Mouse (Mus musculus): ENCODE measurements at regions not wholly inside any gene's neighbourhood (a gene's known extent, or its start where the extent isn't known, plus 50 kb on each side); places are given as distances from the start of the nearest gene placed in this dataset.

DNA sequence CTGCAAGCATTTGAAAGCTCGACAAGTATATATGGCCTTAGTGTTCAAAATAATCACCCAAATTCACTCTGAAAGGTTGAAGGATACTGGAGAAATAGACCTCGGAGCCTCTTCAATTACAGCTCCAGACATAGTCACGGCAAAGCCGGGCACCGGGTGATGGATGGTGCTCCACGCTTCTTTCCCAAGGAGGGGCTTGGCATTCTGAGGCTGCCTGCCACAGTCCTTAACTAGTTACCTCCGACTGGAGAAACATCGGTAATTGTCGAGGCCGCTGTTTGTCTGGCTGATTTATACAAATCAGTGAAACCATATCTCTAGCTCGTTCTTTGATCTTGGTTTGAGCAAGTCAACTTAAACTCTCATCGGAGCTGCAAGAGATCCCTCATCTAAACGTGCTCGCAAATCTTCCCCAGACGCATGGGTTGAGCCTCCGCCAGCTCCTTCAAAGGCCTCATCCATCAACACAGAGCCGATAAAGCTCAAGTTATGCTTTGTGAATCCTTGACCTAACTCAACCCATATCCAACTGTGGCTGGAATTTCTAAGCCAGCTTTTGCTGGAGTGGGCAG is 145.4 kb upstream of the Stx16 start:
- no peaks in the 10 kb centered on the region for H3K27me3 ChIP-seq (ENCODE audit: low read depth, poor library complexity, severe bottlenecking)
- WGBS: 93% methylated on average over 17 of the region's 17 CpGs

DNA sequence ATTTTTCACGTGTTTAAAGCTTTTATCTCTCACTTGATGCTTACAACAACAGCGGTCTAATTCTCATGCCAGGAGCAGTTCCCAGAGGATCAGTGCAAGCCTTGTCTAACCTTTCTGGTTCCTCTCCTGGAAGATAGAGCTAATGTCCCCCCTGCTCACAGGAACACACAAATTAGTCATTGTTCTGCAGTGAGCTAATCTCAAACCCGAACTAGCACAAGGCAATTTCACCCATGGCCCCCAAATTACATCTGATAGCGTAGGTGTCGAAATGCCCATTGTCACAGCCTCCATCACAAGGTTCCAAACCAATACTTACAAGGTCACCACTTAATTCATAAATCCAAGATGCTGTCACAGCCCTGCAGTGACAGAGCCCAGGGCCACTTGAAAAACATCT is 140.4 kb upstream of the Stx16 start:
- Histone ChIP-seq H3K4me1 (peaks cover 9% of the 10 kb centered on the region), H3K4me3 (no peak overlapping the region), H3K36me3 (no peaks in the 10 kb centered on the region), H3K27ac (replicated peaks) (no peak overlapping the region), H3K27me3 (ENCODE audit: low read depth, poor library complexity, severe bottlenecking) (no peaks in the 10 kb centered on the region), H3K9me3 (replicated peaks) (peaks cover 12% of the 10 kb centered on the region; the same call in 1 of the 2 replicates)
- no peak for DNase-seq (ENCODE audit: low spot score)
- 89% methylated on average over 5 of the region's 5 CpGs for WGBS

More for the DNA sequence above, 145.4 kb upstream of the Stx16 start:
- H3K9me3 ChIP-seq (replicated peaks): peaks cover 12% of the 10 kb centered on the region; the same call in 1 of the 2 replicates
- no peaks in the 10 kb centered on the region for H3K4me1 ChIP-seq
- no peak overlapping the region for H3K4me3 ChIP-seq
- no peaks in the 10 kb centered on the region for H3K36me3 ChIP-seq
- no peak for DNase-seq (ENCODE audit: low spot score)
- H3K27ac ChIP-seq (replicated peaks): no peak overlapping the region

GRCm38 (mm10) chr2:173937531-173938439 is 138.3 kb upstream of the Stx16 start:
- H3K36me3 ChIP-seq: no peaks in the 10 kb centered on the region
- peaks cover 10% of the 10 kb centered on the region; the same call in 1 of the 2 replicates for H3K9me3 ChIP-seq (replicated peaks)
- H3K4me3 ChIP-seq: no peak overlapping the region
- DNase-seq (ENCODE audit: low spot score): no peak
- H3K27ac ChIP-seq (replicated peaks): peak overlapping the region; percentile 67; the same call in 1 of the 2 replicates
- peaks cover 9% of the 10 kb centered on the region for H3K4me1 ChIP-seq
- 80% methylated on average over 18 of the region's 18 CpGs for WGBS
- no peaks in the 10 kb centered on the region for H3K27me3 ChIP-seq (ENCODE audit: low read depth, poor library complexity, severe bottlenecking)

DNA sequence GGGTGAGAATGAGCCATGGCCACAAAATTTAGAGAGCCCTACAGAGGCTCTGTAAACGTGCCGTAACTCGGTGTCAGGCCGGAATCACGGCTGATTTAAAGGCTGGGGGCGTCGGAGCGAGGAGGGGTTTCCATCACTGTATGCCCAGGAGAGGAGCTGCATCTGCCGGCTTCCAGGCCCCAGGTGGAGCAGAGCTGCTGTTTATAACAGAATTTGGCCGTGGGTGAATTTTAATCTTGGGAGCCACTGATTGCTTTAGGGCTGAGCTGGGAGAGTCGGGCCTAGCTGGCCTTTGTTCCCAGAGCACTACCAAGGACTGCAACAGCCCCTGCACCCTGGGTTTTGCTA is 137.7 kb upstream of the Stx16 start:
- H3K4me3 ChIP-seq: no peak overlapping the region
- DNase-seq (ENCODE audit: low spot score): no peak
- peaks cover 9% of the 10 kb centered on the region for H3K4me1 ChIP-seq
- peak overlapping the region; percentile 67 for H3K27ac ChIP-seq (replicated peaks)
- 83% methylated on average over 11 of the region's 11 CpGs for WGBS
- no peaks in the 10 kb centered on the region for H3K27me3 ChIP-seq (ENCODE audit: low read depth, poor library complexity, severe bottlenecking)
- H3K9me3 ChIP-seq (replicated peaks): peaks cover 10% of the 10 kb centered on the region; the same call in 1 of the 2 replicates
- H3K36me3 ChIP-seq: no peaks in the 10 kb centered on the region

- DNase-seq (ENCODE audit: low spot score): no peak
- H3K4me1 ChIP-seq: 0 out of 2 replicates have a peak, but pooled peaks cover 5% of the 10 kb centered on the region
- no peak overlapping the region for H3K4me3 ChIP-seq
- H3K27me3 ChIP-seq (ENCODE audit: low read depth, poor library complexity, severe bottlenecking): no peaks in the 10 kb centered on the region
- no peak overlapping the region for H3K27ac ChIP-seq (replicated peaks)
- H3K36me3 ChIP-seq: no peaks in the 10 kb centered on the region
- peaks cover 31% of the 10 kb centered on the region for H3K9me3 ChIP-seq (replicated peaks)
- 88% methylated on average over 5 of the region's 5 CpGs for WGBS
Observed at GRCm38 (mm10) chr2:173945441-173945840, 130.7 kb upstream of the Stx16 start.

DNA sequence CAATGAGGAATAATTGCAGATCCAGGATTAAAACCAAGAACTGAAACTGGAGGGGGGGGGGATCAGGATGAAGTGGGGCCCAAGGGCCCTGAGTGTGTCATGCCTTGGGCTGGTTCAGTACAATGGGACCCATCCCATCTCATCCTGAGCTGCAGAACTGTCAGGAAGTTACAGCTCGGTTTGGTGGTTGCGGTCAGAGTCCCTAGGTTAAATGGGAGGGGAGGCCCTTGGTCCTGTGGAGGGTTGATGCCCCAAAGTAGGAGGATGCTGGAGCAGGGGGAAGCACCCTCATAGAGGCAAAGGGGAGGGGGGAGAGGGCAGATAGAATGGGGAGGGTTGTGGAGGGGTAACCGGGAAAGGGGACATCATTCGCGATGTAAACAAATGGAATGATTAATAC is 127.5 kb upstream of the Stx16 start:
- WGBS: 87% methylated on average over 5 of the region's 5 CpGs
- H3K9me3 ChIP-seq (replicated peaks): peaks cover 22% of the 10 kb centered on the region
- H3K27me3 ChIP-seq (ENCODE audit: low read depth, poor library complexity, severe bottlenecking): no peaks in the 10 kb centered on the region
- no peak overlapping the region for H3K4me3 ChIP-seq
- H3K36me3 ChIP-seq: no peaks in the 10 kb centered on the region
- 0 out of 2 replicates have a peak, but pooled peaks cover 5% of the 10 kb centered on the region for H3K4me1 ChIP-seq
- H3K27ac ChIP-seq (replicated peaks): no peak overlapping the region
- peak; percentile 6 for DNase-seq (ENCODE audit: low spot score)

GRCm38 (mm10) chr2:173950164-173950891 is 125.8 kb upstream of the Stx16 start:
- Histone ChIP-seq H3K4me1 (0 out of 2 replicates have a peak, but pooled peaks cover 5% of the 10 kb centered on the region), H3K4me3 (no peak overlapping the region), H3K27me3 (ENCODE audit: low read depth, poor library complexity, severe bottlenecking) (no peaks in the 10 kb centered on the region), H3K36me3 (no peaks in the 10 kb centered on the region), H3K27ac (replicated peaks) (no peak overlapping the region), H3K9me3 (replicated peaks) (peaks cover 12% of the 10 kb centered on the region)
- peak; percentile 10 for DNase-seq (ENCODE audit: low spot score)
- WGBS: 45% methylated on average over 10 of the region's 10 CpGs

- Histone ChIP-seq H3K27ac (replicated peaks) (no peak overlapping the region), H3K36me3 (no peaks in the 10 kb centered on the region), H3K4me1 (no peaks in the 10 kb centered on the region), H3K27me3 (ENCODE audit: low read depth, poor library complexity, severe bottlenecking) (no peaks in the 10 kb centered on the region), H3K4me3 (no peak overlapping the region), H3K9me3 (replicated peaks) (no peaks in the 10 kb centered on the region)
- peak; percentile 6 for DNase-seq (ENCODE audit: low spot score)
- 78% methylated on average over 5 of the region's 5 CpGs for WGBS
Observed at GRCm38 (mm10) chr2:173966111-173966510, 110.0 kb upstream of the Stx16 start.

DNA sequence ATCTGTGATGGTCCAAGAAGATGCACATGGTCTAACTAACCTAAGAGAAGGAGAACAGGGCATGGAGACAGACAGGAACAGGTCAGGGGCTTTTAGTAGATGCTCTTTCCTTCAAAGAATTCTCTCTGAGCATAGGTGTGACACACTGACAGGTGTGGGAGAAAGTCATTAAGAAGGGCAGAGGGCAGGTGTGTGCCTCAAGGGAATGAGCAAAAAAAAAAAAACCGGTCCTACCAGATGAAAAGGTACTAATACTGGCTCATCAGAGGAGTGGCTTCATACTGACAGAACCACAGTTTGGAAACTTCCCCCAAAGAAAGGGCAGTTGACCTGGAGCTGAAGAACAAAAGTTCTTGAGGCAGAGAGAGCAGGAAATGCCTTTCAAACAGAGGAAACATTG is 105.3 kb upstream of the Stx16 start:
- WGBS: 82% methylated on average over 1 of the region's 1 CpGs

GRCm38 (mm10) chr2:173976314-173977053 is 99.6 kb upstream of the Stx16 start:
- Histone ChIP-seq H3K27ac (replicated peaks) (no peak overlapping the region), H3K4me1 (peaks cover 21% of the 10 kb centered on the region), H3K36me3 (no peaks in the 10 kb centered on the region), H3K27me3 (ENCODE audit: low read depth, poor library complexity, severe bottlenecking) (no peaks in the 10 kb centered on the region), H3K4me3 (no peak overlapping the region), H3K9me3 (replicated peaks) (peaks cover 21% of the 10 kb centered on the region)
- 63% methylated on average over 4 of the region's 4 CpGs for WGBS
- peak; percentile 13 for DNase-seq (ENCODE audit: low spot score)

More for the DNA sequence above, 105.3 kb upstream of the Stx16 start:
- DNase-seq (ENCODE audit: low spot score): peak; percentile 5
- Histone ChIP-seq H3K36me3 (no peaks in the 10 kb centered on the region), H3K4me3 (no peak overlapping the region), H3K4me1 (no peaks in the 10 kb centered on the region), H3K9me3 (replicated peaks) (peaks cover 21% of the 10 kb centered on the region), H3K27me3 (ENCODE audit: low read depth, poor library complexity, severe bottlenecking) (no peaks in the 10 kb centered on the region), H3K27ac (replicated peaks) (no peak overlapping the region)

DNA sequence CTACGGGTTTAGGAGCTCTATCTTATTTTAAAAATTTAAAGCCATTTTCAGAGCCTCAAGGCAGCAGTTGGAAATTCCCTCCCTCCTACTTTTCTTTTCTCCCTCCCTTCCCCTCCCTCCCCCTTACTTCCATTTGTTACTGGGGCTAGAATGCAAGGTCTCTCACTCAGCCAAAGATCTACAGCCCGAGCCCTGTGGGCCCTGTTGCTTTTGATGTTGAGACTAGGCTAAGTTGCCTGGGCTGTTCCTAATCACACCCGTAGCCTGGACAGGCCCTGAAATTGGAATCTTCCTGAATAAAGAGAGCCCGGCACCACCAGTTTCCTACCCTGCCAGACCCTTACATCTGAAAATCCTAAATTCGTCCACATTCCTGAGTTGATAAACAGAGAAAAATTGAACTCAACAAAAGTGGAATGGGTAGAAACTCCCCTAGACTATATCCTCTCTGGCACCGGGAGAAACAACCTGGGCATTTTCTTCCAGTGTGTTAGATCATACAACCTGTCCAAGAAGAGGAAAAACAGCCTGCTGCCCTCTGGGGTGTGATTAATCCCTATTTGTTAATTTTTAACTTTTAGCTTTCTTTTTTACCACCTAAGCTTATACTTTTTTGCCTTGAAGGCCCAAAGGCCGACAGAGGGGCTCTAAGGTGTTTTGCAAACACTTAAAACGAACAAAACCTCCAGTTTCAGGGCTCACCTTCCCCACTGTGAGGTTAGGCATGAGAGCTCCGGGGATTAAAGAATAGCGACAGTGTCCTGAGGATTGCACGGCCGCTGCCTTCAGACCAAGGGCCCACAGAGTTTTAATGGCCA is 98.7 kb upstream of the Stx16 start:
- H3K4me1 ChIP-seq: peaks cover 21% of the 10 kb centered on the region
- H3K9me3 ChIP-seq (replicated peaks): peaks cover 21% of the 10 kb centered on the region
- H3K27ac ChIP-seq (replicated peaks): no peak overlapping the region
- no peaks in the 10 kb centered on the region for H3K36me3 ChIP-seq
- H3K4me3 ChIP-seq: no peak overlapping the region
- peak; percentile 12 for DNase-seq (ENCODE audit: low spot score)
- WGBS: 19% methylated on average over 12 of the region's 12 CpGs
- H3K27me3 ChIP-seq (ENCODE audit: low read depth, poor library complexity, severe bottlenecking): no peaks in the 10 kb centered on the region
